Mouse (Mus musculus) ES-Bruce4 (cell line): ENCODE data around the gene Olfr1440.

Source experiments
- CTCF ChIP-seq: IDR thresholded peaks from one replicate; pipeline ENCODE4 v1.8.1; 2011; ENCODE audit warnings: low read depth, low read length
- EP300 ChIP-seq: IDR thresholded peaks from 2 replicates; pipeline ENCODE4 v1.6.1; 2011; ENCODE audit warnings: low read depth, low read length; ENCODE audit not compliant: insufficient read depth
- POLR2A ChIP-seq: IDR thresholded peaks from one replicate; pipeline ENCODE4 v1.8.1; 2011; ENCODE audit warnings: low read length; ENCODE audit not compliant: insufficient read depth

DNA sequence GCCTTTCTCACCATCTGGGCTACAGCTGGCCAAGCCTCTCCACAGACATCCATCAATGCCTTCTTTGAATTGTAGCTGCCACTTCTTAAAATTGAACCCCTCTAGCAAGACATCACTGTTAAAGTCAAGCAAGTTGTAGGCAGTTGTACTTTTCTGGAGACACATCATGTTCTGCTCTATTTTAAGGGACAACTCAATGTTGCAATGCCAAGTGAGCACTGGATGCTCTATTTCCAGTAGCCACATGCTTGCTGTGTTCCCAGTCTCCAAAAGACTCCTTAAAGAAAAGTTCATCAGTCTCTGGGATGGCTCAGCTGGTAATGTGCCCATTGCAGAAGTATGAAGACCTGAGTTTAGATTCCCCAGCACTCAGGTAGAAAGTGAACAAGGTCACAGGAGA lies 26.7 kb downstream of the Olfr1440 start:
- TF ChIP-seq POLR2A (no peak), CTCF (no peak), EP300 (no peak)
